Mouse (Mus musculus) lung, postnatal 10 days (tissue): ENCODE measurements around the gene Copa.

Source experiments
- DNase-seq: peaks from one replicate; pipeline ENCODE4 v3.0.0; 2021

Gene Copa

GRCm38 (mm10) chr1:172143570-172143969 is 61.2 kb downstream of the Copa start:
- DNase-seq = peak; percentile 87

- peak; percentile 99 for DNase-seq
These were observed 65.5 kb downstream of the Copa start, which contains the start of gene Dcaf8 for GRCm38 (mm10) chr1:172147835-172148278. Gene Dcaf8, plus strand, starts transcription at chr1:172148084.

GRCm38 (mm10) chr1:172148279-172148954 is 66.1 kb downstream of the Copa start:
- DNase-seq = peak; percentile 49

- DNase-seq = no peak
These were observed 66.9 kb downstream of the Copa start for GRCm38 (mm10) chr1:172148955-172149815.

- no peak for DNase-seq
These were observed 72.2 kb downstream of the Copa start for GRCm38 (mm10) chr1:172154536-172154935.

- DNase-seq = no peak
These were observed 73.2 kb downstream of the Copa start for GRCm38 (mm10) chr1:172155518-172155917.

- DNase-seq = no peak
These were observed 77.6 kb downstream of the Copa start for GRCm38 (mm10) chr1:172159970-172160369.

- no peak for DNase-seq
These were observed 78.2 kb downstream of the Copa start for GRCm38 (mm10) chr1:172160508-172160907.

GRCm38 (mm10) chr1:172162009-172162408 is 79.7 kb downstream of the Copa start:
- peak; percentile 55 for DNase-seq

- DNase-seq = no peak
These were observed 80.6 kb downstream of the Copa start for GRCm38 (mm10) chr1:172162959-172163358.

- no peak for DNase-seq
These were observed 85.6 kb downstream of the Copa start for GRCm38 (mm10) chr1:172167911-172168310.

GRCm38 (mm10) chr1:172169809-172170208 is 87.5 kb downstream of the Copa start:
- no peak for DNase-seq
